Mouse (Mus musculus): Measurements from ENCODE around the gene Xrcc6.

Xrcc6 gene

DNA sequence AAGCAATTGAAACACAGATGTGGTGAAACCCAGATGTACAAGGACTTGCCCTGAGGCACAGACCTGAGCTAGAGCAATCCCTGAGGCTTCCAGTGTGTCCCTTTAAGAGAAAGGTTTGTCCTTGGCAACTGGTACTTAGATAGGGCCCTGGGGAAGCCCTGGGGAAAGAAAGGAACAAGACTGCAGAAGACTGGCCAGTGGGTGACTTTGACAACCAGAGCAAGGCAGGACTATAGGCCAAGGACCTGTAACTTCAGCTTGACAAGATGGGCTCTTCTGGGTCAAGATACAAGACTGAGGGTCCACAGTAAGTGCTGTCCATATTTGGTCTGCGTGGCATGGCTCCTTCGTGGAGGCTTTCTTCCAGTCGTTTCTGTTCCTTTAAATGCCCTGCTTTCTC lies at the start of gene Xrcc6:
Gene Xrcc6, plus strand, starts transcription at position 190 of the 400 bp plus-strand sequence.
- DNase-seq = no peak

DNA sequence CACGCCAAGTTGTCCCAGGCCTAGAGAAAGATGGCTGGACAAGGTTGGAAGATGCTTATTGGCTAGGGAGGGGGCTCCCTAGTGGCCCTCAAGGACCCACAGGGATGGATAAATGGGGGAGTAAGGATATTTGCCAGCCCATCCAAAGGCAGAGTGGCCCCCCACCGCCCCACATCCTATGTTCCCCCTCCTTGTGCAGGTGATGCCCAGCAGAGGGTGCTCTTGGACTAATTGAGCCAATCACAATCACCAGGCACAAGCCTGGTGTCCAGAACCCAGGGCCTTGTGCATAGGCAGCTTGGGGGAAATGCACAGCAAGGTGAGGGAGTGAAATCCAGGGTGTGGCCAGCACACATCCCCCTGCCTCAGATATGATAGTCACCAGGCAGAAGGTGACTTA lies 49.4 kb upstream of the Xrcc6 start:
- DNase-seq = peak in 1 of 2 experiments; percentile 42

DNA sequence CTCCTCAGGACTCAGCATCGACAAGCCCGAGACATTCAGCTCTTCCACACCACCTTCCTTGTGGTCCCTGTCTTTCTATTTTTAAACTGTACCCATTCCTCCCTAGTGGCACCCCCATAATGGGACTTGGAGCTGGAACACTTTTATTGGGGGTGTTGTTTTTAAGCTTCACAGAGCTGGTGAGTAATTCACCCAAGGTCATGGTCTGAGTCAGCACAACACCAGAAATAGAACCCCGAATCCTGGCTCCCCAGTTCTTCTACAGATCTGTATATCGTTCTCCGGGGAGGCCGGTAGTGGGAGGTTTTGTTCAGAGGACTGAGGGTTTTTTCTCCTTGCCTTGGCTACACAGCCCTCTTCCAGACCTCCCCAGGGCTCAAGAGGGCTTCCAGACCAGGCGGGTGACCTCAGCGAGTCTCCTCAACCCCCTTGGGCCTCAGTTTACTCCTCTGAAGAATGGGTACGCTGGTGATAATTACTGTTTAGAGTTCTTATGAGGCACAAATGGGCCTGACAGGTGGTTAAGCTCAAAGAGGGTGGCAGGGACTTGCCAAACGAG lies 48.4 kb upstream of the Xrcc6 start:
- DNase-seq = no peak

DNA sequence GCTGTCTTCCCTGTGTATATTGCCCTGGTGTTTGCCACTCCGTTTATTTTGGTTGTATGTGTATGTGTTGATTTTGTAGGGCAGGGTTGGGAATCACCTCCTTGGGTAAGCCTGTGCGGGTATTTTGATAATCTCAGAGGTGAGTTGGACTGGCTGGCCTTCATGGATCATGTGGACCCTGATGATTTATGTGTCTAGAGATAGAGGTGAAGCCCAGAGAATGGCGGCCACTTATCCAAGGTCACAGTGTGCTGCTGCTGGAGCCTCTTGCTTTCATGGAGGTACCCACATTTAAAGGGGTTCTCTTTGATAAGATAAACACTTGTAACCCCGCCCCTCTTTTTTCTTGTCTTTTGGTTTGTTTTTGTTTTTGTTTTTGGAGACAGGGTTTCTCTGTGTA lies 47.9 kb upstream of the Xrcc6 start:
- no peak for DNase-seq

DNA sequence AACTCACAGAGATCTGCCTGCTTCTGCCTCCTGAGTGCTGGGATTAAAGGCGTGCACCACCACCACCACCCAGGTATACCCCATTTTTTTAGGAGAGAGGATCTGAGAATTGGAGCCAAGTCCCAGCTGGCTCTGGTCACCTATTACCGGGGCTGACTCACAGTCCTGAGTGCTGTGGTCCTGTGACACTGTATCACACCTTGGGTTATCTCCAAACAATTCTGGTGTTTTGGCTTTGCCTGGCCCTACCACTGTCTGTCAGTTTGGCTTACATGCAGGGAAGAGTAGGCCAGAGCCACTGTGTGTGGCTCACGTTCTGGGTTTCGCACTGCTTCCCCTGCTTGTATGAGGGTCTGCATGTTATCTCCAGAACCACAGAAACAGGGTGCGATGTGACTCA lies 47.4 kb upstream of the Xrcc6 start:
- DNase-seq = no peak

DNA sequence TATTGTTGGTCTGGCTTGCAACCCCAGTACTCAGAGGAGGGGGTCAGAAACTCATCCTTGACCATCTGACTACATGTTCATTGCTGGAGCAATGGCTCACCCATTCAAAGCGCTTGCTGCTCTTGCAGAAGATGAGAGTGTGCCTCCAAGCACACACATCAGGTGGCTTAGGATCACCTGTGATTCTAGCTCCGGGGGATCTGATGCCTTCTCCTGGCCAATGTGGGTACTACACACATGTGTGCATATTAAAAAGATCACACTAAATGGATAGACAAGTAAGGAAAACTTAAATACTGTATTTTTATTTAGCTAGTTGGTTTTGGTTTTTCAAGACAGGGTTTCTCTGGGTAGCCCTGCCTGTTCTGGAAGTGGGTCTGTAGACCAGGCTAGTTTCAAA lies 46.6 kb upstream of the Xrcc6 start:
- no peak for DNase-seq

DNA sequence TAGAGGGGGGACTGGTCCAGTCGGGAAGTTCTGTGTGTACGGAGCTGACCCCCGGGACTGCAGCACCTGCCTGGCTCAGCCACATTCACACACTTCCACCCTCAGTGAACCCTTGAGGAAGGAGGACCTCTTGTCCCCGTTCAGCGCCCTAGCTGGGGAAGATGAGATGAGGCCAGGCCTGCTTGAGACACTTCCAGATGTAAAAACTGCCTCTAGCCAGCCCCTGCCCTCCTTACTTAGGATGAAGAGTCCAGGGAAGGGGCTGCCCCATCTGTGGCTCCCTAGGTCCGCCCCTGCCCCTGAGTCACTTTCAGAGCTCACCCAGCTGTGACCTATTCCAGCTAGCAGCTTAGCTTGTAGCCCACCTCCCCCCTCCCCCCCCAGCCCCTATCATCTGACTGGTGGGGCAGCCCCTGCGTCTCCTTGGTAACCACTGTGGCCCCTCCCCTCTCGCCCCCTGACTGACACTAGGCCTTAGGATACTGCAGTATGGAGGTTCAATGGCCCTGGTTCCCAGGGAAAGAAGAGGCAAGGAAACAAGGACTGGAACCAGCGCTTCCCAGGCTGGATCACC lies 44.4 kb upstream of the Xrcc6 start:
- no peak for DNase-seq

DNA sequence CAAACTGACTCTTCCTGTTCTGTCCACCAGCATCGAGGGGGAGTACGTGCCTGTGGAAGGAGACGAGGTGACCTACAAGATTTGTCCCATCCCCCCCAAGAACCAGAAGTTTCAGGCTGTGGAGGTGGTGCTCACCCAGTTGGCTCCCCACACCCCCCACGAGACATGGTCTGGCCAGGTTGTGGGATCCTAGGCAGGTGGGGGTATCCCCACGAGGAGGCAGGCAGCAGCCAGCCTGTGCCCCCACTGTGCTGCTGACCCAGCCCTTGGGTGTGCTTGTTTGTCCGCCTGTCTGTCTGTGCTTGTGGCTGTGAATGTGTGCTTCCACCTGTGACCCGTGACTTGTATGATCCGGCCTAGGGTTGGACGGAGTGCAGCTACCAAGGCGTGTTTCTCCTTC lies 38.6 kb upstream of the Xrcc6 start:
- DNase-seq = no peak

DNA sequence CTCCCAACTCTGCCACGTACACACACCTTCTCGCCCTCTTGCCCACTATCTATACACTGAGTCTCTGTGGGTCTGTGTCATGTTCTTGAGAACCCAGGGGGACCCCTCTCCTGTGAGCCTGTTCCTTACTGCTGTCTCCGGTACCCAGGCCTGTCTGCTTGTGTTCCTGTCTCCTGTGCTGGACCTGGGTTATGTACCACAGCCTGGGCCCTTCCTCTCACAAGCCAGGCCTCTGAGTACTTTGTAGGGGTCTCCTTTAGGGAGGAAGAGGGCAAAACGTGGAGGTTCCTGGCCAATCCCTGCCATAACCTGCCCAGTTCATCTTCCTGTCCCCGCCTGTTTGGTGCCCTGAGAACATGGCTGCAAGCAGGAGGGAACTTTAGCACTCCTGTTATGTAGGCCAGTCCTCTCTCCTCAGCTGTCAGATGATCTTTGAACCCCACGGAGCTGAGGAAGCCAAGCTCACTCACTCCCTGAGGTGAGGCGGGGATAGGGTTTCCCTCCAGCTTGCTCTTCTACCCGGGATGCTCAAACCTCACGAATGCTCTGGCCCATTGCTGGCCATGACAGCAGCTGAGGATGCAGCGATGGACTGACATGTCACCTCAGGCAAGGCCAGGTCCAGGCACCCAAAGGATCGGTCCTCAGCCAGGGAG lies 38.0 kb upstream of the Xrcc6 start:
- DNase-seq = no peak

DNA sequence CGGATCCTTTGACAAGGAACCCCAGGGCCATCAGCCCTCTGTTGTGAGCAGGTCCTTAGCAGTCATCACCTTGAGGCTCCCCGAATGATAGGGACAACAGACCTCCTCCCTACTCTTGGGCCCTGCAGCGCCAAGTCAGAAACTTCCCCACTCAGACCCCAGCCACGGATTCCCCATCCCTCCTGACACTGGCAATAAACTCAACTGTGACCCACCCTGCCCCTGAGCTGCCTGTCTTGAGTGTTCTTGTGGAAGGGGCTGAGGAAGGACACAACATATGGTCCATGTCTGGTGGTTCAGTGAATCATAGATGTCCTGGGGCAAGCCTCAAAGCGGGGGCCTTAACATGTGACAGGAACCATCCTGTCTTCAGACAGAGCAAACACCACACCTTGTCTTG lies 36.9 kb upstream of the Xrcc6 start:
- DNase-seq = no peak

DNA sequence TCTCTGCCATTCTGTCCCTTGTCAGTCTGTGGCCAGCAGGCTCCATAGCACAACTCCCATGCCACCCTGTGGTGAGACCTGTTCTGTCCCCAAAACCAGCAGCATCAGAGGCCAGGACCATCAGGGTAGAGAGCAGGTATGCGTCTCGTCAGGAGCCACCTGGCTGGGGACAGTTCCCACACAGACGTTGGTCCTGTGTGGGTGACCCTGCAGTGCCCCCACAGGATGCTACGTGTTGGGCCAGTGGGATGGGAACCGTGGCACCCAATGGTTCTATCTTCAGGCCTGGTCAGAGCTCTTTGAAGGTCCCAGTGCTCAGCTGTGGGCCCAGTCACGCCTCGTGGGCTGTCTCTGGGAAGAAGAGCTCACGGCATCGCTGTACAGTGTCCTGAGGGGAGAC lies 36.5 kb upstream of the Xrcc6 start:
- no peak for DNase-seq

DNA sequence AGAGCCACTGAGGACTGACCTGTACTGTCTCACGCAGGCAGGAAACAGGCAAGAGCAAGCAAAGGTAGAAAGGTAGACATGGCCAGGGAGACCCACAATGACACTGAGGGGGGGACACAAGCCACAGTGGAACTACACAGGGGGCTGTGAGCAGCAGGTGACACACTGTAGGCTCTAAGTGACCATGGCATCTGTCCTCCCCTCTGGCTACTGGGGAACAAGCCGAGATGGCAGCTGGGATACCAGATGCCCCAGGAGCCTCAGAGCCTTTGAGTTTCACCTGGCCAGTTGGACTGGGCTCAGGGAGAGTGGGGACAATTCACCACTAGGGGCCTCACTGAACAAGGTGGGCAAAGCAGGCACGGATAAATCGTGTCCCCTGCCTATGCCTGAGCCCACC lies 35.3 kb upstream of the Xrcc6 start:
- DNase-seq = no peak

DNA sequence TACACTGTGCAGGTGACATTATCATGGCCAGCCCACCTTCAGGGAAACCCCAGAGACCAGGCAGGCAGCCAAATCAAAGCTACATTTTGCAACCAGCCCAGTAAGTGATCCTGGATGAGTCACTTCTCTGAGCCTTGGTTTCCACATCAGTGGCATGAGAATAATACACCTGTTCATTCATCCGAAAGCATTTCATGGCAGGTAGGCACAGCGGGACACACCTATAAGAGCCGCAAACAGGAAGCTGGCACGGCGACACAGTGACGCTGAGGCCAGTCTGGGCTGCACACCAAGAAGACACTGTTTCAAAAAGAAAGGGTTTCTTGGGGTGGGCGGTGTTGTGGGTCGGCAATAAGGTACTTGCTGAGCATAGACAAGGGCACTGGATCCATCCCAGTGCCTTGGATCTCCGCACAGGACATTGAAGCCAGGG lies 33.5 kb upstream of the Xrcc6 start:
- DNase-seq = no peak

DNA sequence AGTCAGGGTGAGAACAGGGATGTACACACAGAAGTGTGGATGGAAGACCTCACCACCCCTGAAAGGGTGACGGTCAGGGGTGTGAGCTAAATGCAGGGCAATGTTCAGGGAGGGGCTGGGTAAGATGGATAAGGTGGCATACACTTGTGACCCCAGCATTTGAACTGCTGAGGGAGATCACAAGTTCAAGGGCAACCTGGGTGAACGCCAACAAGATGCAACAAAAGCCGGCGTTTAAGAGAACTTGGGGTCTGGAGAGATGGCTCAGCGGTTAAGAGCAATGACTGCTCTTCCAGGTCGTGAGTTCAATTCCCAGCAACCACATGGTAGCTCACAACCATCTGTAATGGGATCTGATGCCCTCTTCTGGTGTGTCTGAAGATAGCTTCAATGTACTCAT lies 32.9 kb upstream of the Xrcc6 start:
- DNase-seq = peak in 1 of 2 experiments; percentile 19

DNA sequence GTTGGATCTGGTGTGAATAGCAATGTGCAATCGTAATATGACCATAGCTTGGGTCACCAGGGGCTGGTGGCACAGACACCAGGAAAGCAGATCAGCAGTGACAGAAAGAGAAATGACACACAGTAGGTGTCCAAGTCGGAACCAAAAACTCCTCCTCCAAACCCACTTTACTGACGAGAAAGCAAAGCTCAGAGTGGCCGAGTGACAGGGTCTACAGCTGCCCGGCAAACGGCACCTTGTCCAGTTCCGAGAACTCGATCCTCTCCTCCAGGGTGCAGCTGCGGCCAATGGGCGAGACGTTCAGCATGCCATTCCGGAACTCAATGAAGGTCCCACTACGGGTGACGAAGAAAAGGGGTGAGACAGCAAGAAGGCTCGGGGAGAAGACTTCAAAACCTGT lies 32.2 kb upstream of the Xrcc6 start:
- no peak for DNase-seq

DNA sequence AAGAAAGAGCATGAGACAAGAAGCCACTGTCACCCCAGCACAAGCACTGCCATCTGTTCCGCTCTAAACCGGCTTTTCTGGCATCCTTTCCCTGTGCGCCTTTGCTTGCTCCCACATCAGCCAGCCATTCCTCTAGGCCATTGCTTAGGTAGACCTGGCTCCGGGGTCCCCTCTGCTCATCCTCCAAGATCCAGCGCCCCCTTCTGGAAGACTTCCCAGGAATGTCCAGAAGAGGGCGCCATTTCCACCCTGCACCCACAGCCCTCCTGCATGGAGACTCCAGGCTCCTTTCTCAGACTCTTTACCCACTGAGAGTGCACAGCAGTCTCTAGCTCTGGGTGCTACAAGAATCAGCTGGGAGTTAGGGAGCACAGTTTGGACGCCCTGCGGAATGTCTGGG lies 31.2 kb upstream of the Xrcc6 start:
- DNase-seq = peak; percentile 52 to 72

DNA sequence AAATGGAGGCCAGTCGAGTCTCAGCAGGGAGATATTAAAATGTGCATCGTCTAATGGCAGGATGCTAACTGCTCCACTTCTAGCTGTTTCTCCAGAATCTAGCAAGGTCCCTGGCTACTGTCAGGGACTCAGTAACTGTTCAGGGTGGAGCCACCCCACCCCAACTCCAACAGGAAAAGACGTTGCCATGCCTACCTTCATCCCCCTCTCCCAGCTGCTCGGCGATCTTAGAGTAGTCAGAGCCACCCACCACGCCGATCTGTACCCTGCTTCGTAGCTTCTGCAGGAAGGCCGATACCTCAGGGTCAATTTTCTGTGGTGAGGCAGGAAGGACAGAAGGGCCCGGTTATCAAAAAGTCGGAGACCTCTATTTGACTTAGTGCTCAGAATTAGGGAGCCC lies 30.0 kb upstream of the Xrcc6 start:
- no peak for DNase-seq

DNA sequence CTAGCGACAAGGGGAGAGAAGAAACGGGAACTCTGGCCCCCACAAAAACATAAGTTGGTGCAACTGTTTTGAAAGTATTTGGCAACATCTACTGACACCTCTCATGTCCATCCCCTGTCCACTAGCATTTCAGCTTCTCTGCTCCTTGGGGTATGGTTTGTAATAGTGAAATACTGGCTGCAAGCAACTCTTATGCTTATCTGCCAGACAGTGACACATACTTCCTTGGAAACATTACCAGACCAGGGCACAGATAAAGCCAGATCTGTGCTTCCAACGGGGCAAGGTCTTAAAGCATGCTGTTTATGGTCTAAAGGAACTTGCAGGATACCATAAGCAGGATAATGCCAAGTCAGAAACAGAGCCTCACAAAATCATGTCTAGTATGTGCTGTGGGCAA lies 28.7 kb upstream of the Xrcc6 start:
- no peak for DNase-seq

DNA sequence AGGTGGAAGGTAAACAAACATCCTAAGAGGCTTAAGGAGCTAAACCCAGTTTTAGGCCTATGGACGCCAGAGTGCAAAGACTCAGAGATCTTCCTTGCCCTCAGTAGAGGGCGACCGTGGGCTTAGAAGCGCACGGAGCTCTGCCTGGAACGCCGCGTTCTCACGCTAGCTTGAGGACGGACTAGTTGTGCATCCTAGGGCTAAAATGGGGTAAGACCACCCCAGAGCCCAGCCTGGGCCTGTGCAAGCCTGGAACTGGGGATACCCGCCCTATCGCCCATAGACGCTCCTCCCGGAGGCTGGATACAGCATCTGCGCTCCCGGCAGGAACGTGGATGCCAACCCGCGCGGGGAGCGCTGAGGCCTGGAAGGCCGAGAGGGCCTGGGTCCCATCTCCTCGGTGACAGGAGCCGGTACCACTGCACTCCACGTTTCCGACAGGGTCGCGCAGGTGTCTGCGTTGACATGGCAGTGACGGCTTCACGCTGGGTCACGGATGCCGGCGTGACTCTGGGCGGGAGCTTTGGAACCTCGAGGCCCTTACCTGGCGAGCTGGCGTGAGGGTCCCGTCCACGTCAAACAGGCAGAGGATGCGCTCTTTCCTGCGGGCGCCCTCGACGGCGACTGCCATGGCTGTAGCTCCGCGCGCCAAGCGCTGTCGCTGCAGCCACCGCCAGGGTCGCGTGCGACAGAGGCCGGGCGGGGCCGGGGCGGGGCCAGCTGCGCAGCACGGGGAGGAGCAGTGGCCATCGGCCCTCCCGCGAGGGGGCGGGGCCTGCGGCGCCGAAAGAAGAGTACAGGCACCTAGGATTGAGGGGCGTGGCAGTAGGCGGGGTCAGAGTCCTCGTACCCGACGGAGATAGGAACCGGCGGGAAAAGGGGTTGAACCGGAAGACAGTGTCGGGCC lies 27.2 kb upstream of the Xrcc6 start, which contains the start of gene Pmm1:
Gene Pmm1, minus strand, starts transcription at position 760 of the 907 bp plus-strand sequence.
- DNase-seq = peak; percentile 99

DNA sequence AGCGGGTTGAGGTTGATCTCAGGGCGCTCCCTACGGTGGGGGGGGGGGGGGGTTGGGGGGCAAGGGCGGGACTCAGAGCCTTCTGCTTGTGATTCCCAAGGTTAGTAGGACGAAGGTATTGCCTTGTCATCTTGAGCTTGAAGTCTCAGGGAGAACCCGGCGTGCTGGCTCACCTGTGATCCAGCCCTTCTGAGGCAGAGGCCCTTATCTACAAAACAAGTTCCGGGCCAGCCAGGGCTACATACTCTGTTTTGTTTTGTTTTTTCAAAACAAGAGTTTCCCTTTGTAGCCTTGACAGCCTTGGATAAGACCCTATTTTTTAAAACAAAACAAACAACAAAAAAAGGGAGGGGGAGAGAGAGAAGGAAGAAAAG lies 26.6 kb upstream of the Xrcc6 start:
- no peak for DNase-seq

DNA sequence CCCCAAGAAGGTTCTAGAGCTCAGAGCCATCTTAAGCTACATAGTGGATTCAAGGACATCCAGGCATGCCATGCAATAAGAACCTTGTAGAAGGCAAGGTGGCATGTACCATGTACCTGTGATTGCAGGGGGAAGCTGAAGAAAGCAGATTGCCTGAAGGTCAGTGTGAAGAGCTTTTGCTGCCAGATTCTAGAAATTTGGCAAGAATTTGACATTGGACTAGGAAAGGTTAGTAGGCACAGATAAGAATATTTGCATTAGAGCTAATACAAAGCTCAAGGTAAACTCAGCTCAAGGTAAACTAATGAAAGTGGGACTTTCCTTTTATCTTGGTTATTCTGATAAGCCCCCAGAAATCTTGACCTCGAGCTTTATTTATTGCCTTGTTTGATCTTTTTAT lies 23.4 kb upstream of the Xrcc6 start:
- no peak for DNase-seq

DNA sequence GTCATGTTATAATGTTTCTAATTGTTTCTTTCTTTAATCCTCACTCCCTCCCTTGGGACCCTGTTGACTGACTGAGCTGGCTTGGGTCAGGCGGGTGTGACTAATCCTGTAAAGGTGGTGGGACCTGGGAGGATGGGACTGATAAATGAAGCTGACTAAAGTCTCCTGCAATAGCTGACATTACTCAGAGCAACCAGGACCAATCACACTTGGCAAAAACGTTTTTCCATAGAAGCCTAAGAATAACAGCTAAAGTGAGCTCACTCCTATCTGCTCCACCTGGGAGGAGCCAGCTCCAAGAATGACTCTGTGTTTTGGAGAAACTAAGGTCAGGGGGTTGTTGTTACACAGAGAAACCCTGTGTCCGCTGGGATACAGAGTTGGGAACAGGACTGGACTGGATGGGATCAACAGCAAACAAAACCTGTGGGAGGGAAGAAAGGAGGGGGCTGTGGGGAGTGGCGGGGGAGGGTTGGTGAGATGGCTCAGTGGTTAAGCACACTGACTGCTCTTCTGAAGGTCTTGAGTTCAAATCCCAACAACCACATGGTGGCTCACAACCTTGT lies 22.6 kb upstream of the Xrcc6 start:
- no peak for DNase-seq

DNA sequence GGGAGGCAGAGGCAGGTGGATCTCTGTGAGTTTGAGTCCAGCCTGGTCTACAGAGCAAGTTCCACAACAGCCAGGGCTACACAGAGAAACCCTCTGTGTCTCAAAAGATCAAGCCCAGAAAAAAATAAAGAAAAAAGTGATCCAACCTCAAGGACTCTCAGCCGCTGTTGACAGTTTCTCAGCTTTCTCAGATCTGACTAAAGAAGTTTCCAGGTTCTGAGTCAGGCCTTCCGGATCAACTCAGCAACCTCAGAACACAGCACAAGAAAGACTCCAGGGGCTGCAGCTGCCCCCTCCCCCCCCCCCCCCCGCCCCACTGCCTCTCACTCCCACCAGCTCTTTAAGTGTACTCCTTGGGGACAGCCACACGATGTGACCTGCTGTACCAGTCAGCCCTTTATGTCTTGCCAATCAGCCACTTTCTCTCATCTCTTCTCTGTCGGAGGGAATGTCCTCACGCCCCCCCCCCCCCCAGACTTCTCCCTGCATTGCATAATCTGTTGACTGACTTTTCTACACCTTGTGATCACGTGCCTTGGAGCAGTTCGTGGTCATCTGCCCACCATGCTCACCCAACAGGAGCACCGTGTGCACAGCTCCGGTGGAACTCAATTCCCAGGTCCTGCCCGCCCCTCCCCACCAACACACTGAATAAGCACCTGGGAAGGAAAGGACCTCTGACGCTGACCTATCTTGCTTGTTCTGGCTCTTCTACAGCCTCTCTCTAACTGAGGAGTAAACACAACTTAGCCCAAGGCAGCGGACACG lies 21.4 kb upstream of the Xrcc6 start:
- no peak for DNase-seq

All from lung, postnatal 4 days (tissue).